Mouse (Mus musculus): ENCODE results near the gene Fmnl2. TPM values are rescaled to one million over a fixed set of nuclear protein-coding genes. Genes with fewer than 3 reads are reported as not detected.

Fmnl2 gene
- polyA plus RNA-seq, 2 experiments: 12.6 to 27.2 TPM

DNA sequence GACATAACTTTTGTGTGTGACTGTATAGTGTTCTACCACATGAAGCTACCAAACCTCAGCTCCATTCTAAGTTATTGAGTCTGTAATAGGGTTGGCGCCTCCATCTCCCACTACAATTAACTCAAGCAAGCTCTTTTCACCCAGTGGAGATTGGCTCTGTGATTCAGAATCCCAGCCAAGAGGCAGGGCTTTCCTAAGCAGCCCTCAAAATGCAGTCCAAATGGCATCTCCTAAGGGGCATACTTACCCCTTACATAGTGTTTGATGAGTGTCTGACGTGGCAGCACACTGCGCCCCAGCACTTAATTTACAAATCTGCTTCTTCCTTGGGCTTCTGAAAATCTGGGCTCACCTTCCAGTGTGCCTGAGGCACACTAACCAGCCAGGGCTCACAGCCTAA is 17.8 kb upstream of the Fmnl2 start:
- DNase-seq (ENCODE audit: low spot score) (no peak), ATAC-seq (ENCODE audit: low FRiP score, low read depth) (no peak)
- H3K27me3 ChIP-seq (ENCODE audit: control insufficient read depth, insufficient read depth, low read length): no peaks in the 10 kb centered on the region
- H3K4me3 ChIP-seq (replicated peaks; ENCODE audit: low read length): no peak overlapping the region
- no peak for TF ChIP-seq POLR2A (IDR thresholded peaks at IDR 0.05; ENCODE audit: borderline replicate concordance, extremely low read depth, insufficient read depth, insufficient read length)
- no peaks in the 10 kb centered on the region for H3K9me3 ChIP-seq (ENCODE audit: control insufficient read depth, low read length)
- no peak overlapping the region for H3K4me2 ChIP-seq (replicated peaks; ENCODE audit: low read depth, low read length, severe bottlenecking)
- H3K4me1 ChIP-seq (ENCODE audit: control insufficient read depth, insufficient read depth, low read length): no peaks in the 10 kb centered on the region
- H3K9ac ChIP-seq (ENCODE audit: low read depth, low read length, severe bottlenecking): no peak overlapping the region
- H3K27ac ChIP-seq (replicated peaks; ENCODE audit: low read depth, low read length): no peak overlapping the region
- WGBS: 61% methylated on average over 3 of the region's 3 CpGs
- no peaks in the 10 kb centered on the region for H3K36me3 ChIP-seq (ENCODE audit: control insufficient read depth, insufficient read depth, low read length)

GRCm38 (mm10) chr2:52843861-52844260 is 13.8 kb upstream of the Fmnl2 start:
- no peaks in the 10 kb centered on the region for H3K4me1 ChIP-seq (ENCODE audit: control insufficient read depth, insufficient read depth, low read length)
- DNase-seq (ENCODE audit: low spot score): peak; percentile 17
- H3K9me3 ChIP-seq (ENCODE audit: control insufficient read depth, low read length): no peaks in the 10 kb centered on the region
- H3K27me3 ChIP-seq (ENCODE audit: control insufficient read depth, insufficient read depth, low read length): no peaks in the 10 kb centered on the region
- ATAC-seq (ENCODE audit: low FRiP score, low read depth): no peak
- H3K9ac ChIP-seq (ENCODE audit: low read depth, low read length, severe bottlenecking): no peak overlapping the region
- TF ChIP-seq POLR2A (IDR thresholded peaks at IDR 0.05; ENCODE audit: borderline replicate concordance, extremely low read depth, insufficient read depth, insufficient read length): no peak
- H3K4me2 ChIP-seq (replicated peaks; ENCODE audit: low read depth, low read length, severe bottlenecking): no peak overlapping the region
- no peak overlapping the region for H3K27ac ChIP-seq (replicated peaks; ENCODE audit: low read depth, low read length)
- WGBS: 67% methylated on average over 2 of the region's 2 CpGs
- H3K4me3 ChIP-seq (replicated peaks; ENCODE audit: low read length): no peak overlapping the region
- H3K36me3 ChIP-seq (ENCODE audit: control insufficient read depth, insufficient read depth, low read length): no peaks in the 10 kb centered on the region

GRCm38 (mm10) chr2:52844936-52845752 is 12.5 kb upstream of the Fmnl2 start:
- no peaks in the 10 kb centered on the region for H3K4me1 ChIP-seq (ENCODE audit: control insufficient read depth, insufficient read depth, low read length)
- ATAC-seq (ENCODE audit: low FRiP score, low read depth): no peak
- H3K27ac ChIP-seq (replicated peaks; ENCODE audit: low read depth, low read length): no peak overlapping the region
- H3K27me3 ChIP-seq (ENCODE audit: control insufficient read depth, insufficient read depth, low read length): no peaks in the 10 kb centered on the region
- no peak overlapping the region for H3K9ac ChIP-seq (ENCODE audit: low read depth, low read length, severe bottlenecking)
- no peak overlapping the region for H3K4me3 ChIP-seq (replicated peaks; ENCODE audit: low read length)
- H3K4me2 ChIP-seq (replicated peaks; ENCODE audit: low read depth, low read length, severe bottlenecking): no peak overlapping the region
- no peaks in the 10 kb centered on the region for H3K9me3 ChIP-seq (ENCODE audit: control insufficient read depth, low read length)
- DNase-seq (ENCODE audit: low spot score): no peak
- WGBS: 60% methylated on average over 14 of the region's 14 CpGs
- H3K36me3 ChIP-seq (ENCODE audit: control insufficient read depth, insufficient read depth, low read length): no peaks in the 10 kb centered on the region
- no peak for TF ChIP-seq POLR2A (IDR thresholded peaks at IDR 0.05; ENCODE audit: borderline replicate concordance, extremely low read depth, insufficient read depth, insufficient read length)

- Histone ChIP-seq H3K36me3 (ENCODE audit: control insufficient read depth, insufficient read depth, low read length) (no peaks in the 10 kb centered on the region), H3K9me3 (ENCODE audit: control insufficient read depth, low read length) (no peaks in the 10 kb centered on the region), H3K4me2 (replicated peaks; ENCODE audit: low read depth, low read length, severe bottlenecking) (no peak overlapping the region), H3K9ac (ENCODE audit: low read depth, low read length, severe bottlenecking) (no peak overlapping the region), H3K27ac (replicated peaks; ENCODE audit: low read depth, low read length) (no peak overlapping the region), H3K4me3 (replicated peaks; ENCODE audit: low read length) (no peak overlapping the region), H3K27me3 (ENCODE audit: control insufficient read depth, insufficient read depth, low read length) (no peaks in the 10 kb centered on the region), H3K4me1 (ENCODE audit: control insufficient read depth, insufficient read depth, low read length) (no peaks in the 10 kb centered on the region)
- DNase-seq (ENCODE audit: low spot score): no peak
- ATAC-seq (ENCODE audit: low FRiP score, low read depth): no peak
- 48% methylated on average over 3 of the region's 3 CpGs for WGBS
- no peak for TF ChIP-seq POLR2A (IDR thresholded peaks at IDR 0.05; ENCODE audit: borderline replicate concordance, extremely low read depth, insufficient read depth, insufficient read length)
Observed at GRCm38 (mm10) chr2:52846506-52846905, 11.2 kb upstream of the Fmnl2 start.

DNA sequence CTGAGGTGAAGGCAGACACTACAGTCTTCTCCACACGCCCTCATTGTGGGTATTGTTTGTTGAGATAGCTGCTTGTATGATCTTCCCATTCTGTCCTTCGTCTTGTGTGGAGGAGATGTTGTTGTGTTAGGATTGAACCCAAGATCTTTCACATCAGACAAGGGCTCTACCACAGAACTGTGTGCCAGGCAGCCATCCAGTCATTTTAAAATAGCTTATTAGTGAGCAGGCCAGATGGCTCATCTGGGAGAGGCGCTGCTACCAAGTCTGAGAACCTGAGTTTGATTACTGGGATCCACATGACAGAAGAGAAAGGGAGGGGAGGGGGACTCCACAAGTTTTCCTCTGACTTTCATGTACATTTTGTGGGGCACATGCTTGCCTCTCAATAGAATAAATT is 8.6 kb upstream of the Fmnl2 start:
- H3K9ac ChIP-seq (ENCODE audit: low read depth, low read length, severe bottlenecking): no peak overlapping the region
- H3K4me1 ChIP-seq (ENCODE audit: control insufficient read depth, insufficient read depth, low read length): no peaks in the 10 kb centered on the region
- no peaks in the 10 kb centered on the region for H3K36me3 ChIP-seq (ENCODE audit: control insufficient read depth, insufficient read depth, low read length)
- H3K4me2 ChIP-seq (replicated peaks; ENCODE audit: low read depth, low read length, severe bottlenecking): no peak overlapping the region
- no peak overlapping the region for H3K27ac ChIP-seq (replicated peaks; ENCODE audit: low read depth, low read length)
- no peak for TF ChIP-seq POLR2A (IDR thresholded peaks at IDR 0.05; ENCODE audit: borderline replicate concordance, extremely low read depth, insufficient read depth, insufficient read length)
- WGBS: 64% methylated on average over 3 of the region's 3 CpGs
- DNase-seq (ENCODE audit: low spot score) (no peak), ATAC-seq (ENCODE audit: low FRiP score, low read depth) (no peak)
- H3K9me3 ChIP-seq (ENCODE audit: control insufficient read depth, low read length): no peaks in the 10 kb centered on the region
- H3K4me3 ChIP-seq (replicated peaks; ENCODE audit: low read length): no peak overlapping the region
- H3K27me3 ChIP-seq (ENCODE audit: control insufficient read depth, insufficient read depth, low read length): no peaks in the 10 kb centered on the region

Data from limb, embryonic 14.5 days (tissue).